Mouse (Mus musculus): Measurements from ENCODE around the gene Nfya.

Gene Nfya

GRCm38 (mm10) chr17:48409380-48410298, at the start of gene Nfya, which contains the start of gene Oard1:
TSS of gene Nfya (minus strand) at chr17:48409906.
TSS of gene Oard1 (plus strand) at chr17:48410014.
- peak; percentile 100 for DNase-seq

- no peak for DNase-seq
Observed at GRCm38 (mm10) chr17:48457971-48458653, 48.4 kb upstream of the Nfya start.

- DNase-seq: no peak
Observed at GRCm38 (mm10) chr17:48455955-48456354, 46.2 kb upstream of the Nfya start.

- no peak for DNase-seq
Observed at GRCm38 (mm10) chr17:48454688-48455087, 45.0 kb upstream of the Nfya start, which contains the start of gene Unc5cl. TSS of gene Unc5cl (plus strand) at chr17:48454901.

- DNase-seq: no peak
Observed at GRCm38 (mm10) chr17:48454190-48454589, 44.5 kb upstream of the Nfya start.

GRCm38 (mm10) chr17:48453489-48453888, 43.8 kb upstream of the Nfya start:
- no peak for DNase-seq

GRCm38 (mm10) chr17:48451753-48452444, 42.2 kb upstream of the Nfya start:
- no peak for DNase-seq

- DNase-seq: no peak
Observed at GRCm38 (mm10) chr17:48451353-48451675, 41.6 kb upstream of the Nfya start, which contains the start of gene Tspo2. TSS of gene Tspo2 (minus strand) at chr17:48451522.

- no peak for DNase-seq
Observed at GRCm38 (mm10) chr17:48450666-48451352, 41.1 kb upstream of the Nfya start.

GRCm38 (mm10) chr17:48447675-48448074, 38.0 kb upstream of the Nfya start:
- DNase-seq: no peak

- DNase-seq: peak; percentile 64
Observed at GRCm38 (mm10) chr17:48443542-48444145, 33.9 kb upstream of the Nfya start.

- peak; percentile 57 for DNase-seq
Observed at GRCm38 (mm10) chr17:48442745-48443457, 33.2 kb upstream of the Nfya start.

- no peak for DNase-seq
Observed at GRCm38 (mm10) chr17:48437421-48437911, 27.8 kb upstream of the Nfya start.

- DNase-seq: peak; percentile 27
Observed at GRCm38 (mm10) chr17:48436487-48436886, 26.8 kb upstream of the Nfya start.

- no peak for DNase-seq
Observed at GRCm38 (mm10) chr17:48434479-48434878, 24.8 kb upstream of the Nfya start.

GRCm38 (mm10) chr17:48433689-48434330, 24.1 kb upstream of the Nfya start:
- DNase-seq: no peak

- no peak for DNase-seq
Observed at GRCm38 (mm10) chr17:48433006-48433655, 23.4 kb upstream of the Nfya start.

- no peak for DNase-seq
Observed at GRCm38 (mm10) chr17:48432158-48432980, 22.7 kb upstream of the Nfya start, which contains the start of gene Apobec2. TSS of gene Apobec2 (minus strand) at chr17:48432930.

- DNase-seq: no peak
Observed at GRCm38 (mm10) chr17:48431054-48431453, 21.3 kb upstream of the Nfya start.
